Mouse (Mus musculus): ENCODE results near the gene Zfp811.
"Not testable (repeated sequence)": the region's sequence is repeated elsewhere in the genome, so short reads cannot be mapped to it uniquely, and the experiment has no call there.

Gene Zfp811

GRCm38 (mm10) chr17:32809544-32810374 is at the start of gene Zfp811:
TSS of gene Zfp811 (minus strand) at chr17:32809931.
- DNase-seq (ENCODE audit: low spot score): no peak

- not testable (repeated sequence) for DNase-seq (ENCODE audit: low spot score)
These were observed 47.0 kb upstream of the Zfp811 start for GRCm38 (mm10) chr17:32856713-32857112.

- DNase-seq (ENCODE audit: low spot score): no peak
These were observed 41.9 kb upstream of the Zfp811 start for GRCm38 (mm10) chr17:32851581-32851980.

GRCm38 (mm10) chr17:32841388-32841787 is 31.7 kb upstream of the Zfp811 start:
- DNase-seq (ENCODE audit: low spot score): no peak

- DNase-seq (ENCODE audit: low spot score): no peak
These were observed 29.5 kb upstream of the Zfp811 start for GRCm38 (mm10) chr17:32839083-32839802.

- no peak for DNase-seq (ENCODE audit: low spot score)
These were observed 20.7 kb upstream of the Zfp811 start for GRCm38 (mm10) chr17:32830418-32830782.

GRCm38 (mm10) chr17:32829540-32830417 is 20.0 kb upstream of the Zfp811 start, which contains the start of gene Zfp799:
TSS of gene Zfp799 (minus strand) at chr17:32830261.
- peak; percentile 85 for DNase-seq (ENCODE audit: low spot score)

GRCm38 (mm10) chr17:32816074-32816784 is 6.5 kb upstream of the Zfp811 start:
- DNase-seq (ENCODE audit: low spot score): no peak

- no peak for DNase-seq (ENCODE audit: low spot score)
These were observed 4.4 kb upstream of the Zfp811 start for GRCm38 (mm10) chr17:32814136-32814535.

GRCm38 (mm10) chr17:32810648-32811047 is 917 bp upstream of the Zfp811 start:
- no peak for DNase-seq (ENCODE audit: low spot score)

GRCm38 (mm10) chr17:32808921-32809320 is 810 bp downstream of the Zfp811 start:
- DNase-seq (ENCODE audit: low spot score): no peak

- DNase-seq (ENCODE audit: low spot score): no peak
These were observed 20.5 kb downstream of the Zfp811 start for GRCm38 (mm10) chr17:32789244-32789643.

- DNase-seq (ENCODE audit: low spot score): no peak
These were observed 21.2 kb downstream of the Zfp811 start for GRCm38 (mm10) chr17:32788576-32788975.

GRCm38 (mm10) chr17:32788094-32788559 is 21.6 kb downstream of the Zfp811 start, which contains the start of gene Zfp871:
TSS of gene Zfp871 (minus strand) at chr17:32788287.
- peak; percentile 96 for DNase-seq (ENCODE audit: low spot score)

GRCm38 (mm10) chr17:32787436-32788093 is 22.2 kb downstream of the Zfp811 start:
- DNase-seq (ENCODE audit: low spot score): no peak

- no peak for DNase-seq (ENCODE audit: low spot score)
These were observed 22.8 kb downstream of the Zfp811 start for GRCm38 (mm10) chr17:32786944-32787343.

- DNase-seq (ENCODE audit: low spot score): peak; percentile 35
These were observed 24.1 kb downstream of the Zfp811 start for GRCm38 (mm10) chr17:32785656-32786055.

- DNase-seq (ENCODE audit: low spot score): no peak
These were observed 32.2 kb downstream of the Zfp811 start for GRCm38 (mm10) chr17:32777564-32777963.

GRCm38 (mm10) chr17:32771213-32771612 is 38.5 kb downstream of the Zfp811 start:
- no peak for DNase-seq (ENCODE audit: low spot score)

GRCm38 (mm10) chr17:32766422-32766821 is 43.3 kb downstream of the Zfp811 start:
- no peak for DNase-seq (ENCODE audit: low spot score)

- no peak for DNase-seq (ENCODE audit: low spot score)
These were observed 52.4 kb downstream of the Zfp811 start for GRCm38 (mm10) chr17:32757331-32757730.

Data from lung, postnatal 25 days (tissue).